Mouse (Mus musculus) ES-E14 (cell line): ENCODE measurements around the gene Tmem144.
"Not testable (repeated sequence)": the region's sequence is repeated elsewhere in the genome, so short reads cannot be mapped to it uniquely, and the experiment has no call there.

Experiments
- CHD2 ChIP-seq: IDR thresholded peaks from 2 replicates; pipeline ENCODE4 v1.6.1; 2014; ENCODE audit warnings: mild to moderate bottlenecking, low read depth, low read length, inconsistent platforms
- MAFK ChIP-seq: IDR thresholded peaks from 2 replicates; pipeline ENCODE4 v1.6.1; 2014; ENCODE audit warnings: mild to moderate bottlenecking, low read depth, low read length, inconsistent platforms; ENCODE audit not compliant: insufficient read depth
- ZC3H11A ChIP-seq: IDR thresholded peaks from 2 replicates; pipeline ENCODE4 v1.6.1; 2012; ENCODE audit warnings: low read depth, mild to moderate bottlenecking, inconsistent platforms, low read length, borderline replicate concordance

DNA sequence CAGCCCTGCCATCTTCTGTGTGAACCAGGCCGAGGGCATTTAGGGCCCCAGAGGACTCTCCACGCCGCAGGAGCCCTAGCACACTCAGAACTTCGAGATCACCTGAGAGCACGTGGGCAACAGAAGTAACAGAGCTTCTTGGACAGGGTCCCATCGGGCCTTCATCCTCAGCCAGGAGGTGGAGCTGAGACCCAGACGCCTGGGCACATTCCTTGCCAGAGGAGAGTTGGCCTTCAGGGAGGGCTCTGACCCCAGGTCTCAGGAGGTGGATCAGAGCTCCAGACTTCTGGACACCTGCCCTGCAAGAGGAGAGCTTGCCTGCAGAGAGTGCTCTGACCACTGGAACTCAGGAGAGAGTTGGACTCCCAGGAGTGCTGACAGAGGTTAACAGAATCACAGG lies 51.8 kb downstream of the Tmem144 start:
- not testable (repeated sequence) for TF ChIP-seq MAFK, ZC3H11A, CHD2
